8 mouse cellular contexts compared by ENCODE assay signal in genomic region chr3:107379422-107379821, GRCm38 (mm10). TPM values are rescaled to one million over a fixed set of nuclear protein-coding genes. Genes with fewer than 3 reads are reported as not detected.
DNase-seq lines count a peak whose midpoint lies in the region; ATAC-seq lines count a peak whose summit lies in the region.

No protein-coding gene starts in this region.

- H3K4me3 ChIP-seq in heart, embryonic 11.5 days (ENCODE audit: low read depth, low read length): no peak overlapping the region

- no peaks in the 10 kb centered on the region for H3K9me3 ChIP-seq in heart, embryonic 11.5 days (replicated peaks; ENCODE audit: control insufficient read depth, low read length)

- no peak overlapping the region for H3K9ac ChIP-seq in heart, embryonic 11.5 days (ENCODE audit: low read depth, low read length)

- H3K4me1 ChIP-seq in heart, embryonic 11.5 days (ENCODE audit: control insufficient read depth, insufficient read depth, low read length): peaks cover 2% of the 10 kb centered on the region; the same call in 1 of the 2 replicates

- no peak overlapping the region for H3K27ac ChIP-seq in heart, embryonic 11.5 days (ENCODE audit: low read depth, low read length)

- no peaks in the 10 kb centered on the region for H3K27me3 ChIP-seq in heart, embryonic 11.5 days (ENCODE audit: control insufficient read depth, insufficient read depth, low read length)

- no peaks in the 10 kb centered on the region for H3K36me3 ChIP-seq in heart, embryonic 11.5 days (ENCODE audit: control insufficient read depth, insufficient read depth, low read length)

- H3K4me2 ChIP-seq in heart, embryonic 11.5 days: no peak overlapping the region

- ATAC-seq in heart, embryonic 11.5 days (replicated peaks; ENCODE audit: insufficient number of reproducible peaks, low FRiP score, low TSS enrichment): no peak
- peak; percentile 46 for ATAC-seq in activated CD4-positive, CD25-positive, alpha-beta regulatory T cell, adult 4 months
- ATAC-seq in granulocyte monocyte progenitor cell, adult 5-6 weeks (replicated peaks; ENCODE audit: poor library complexity, severe bottlenecking): peak; percentile 75
- peak; percentile 93 for ATAC-seq in megakaryocyte progenitor cell, adult 5-6 weeks (replicated peaks; ENCODE audit: poor library complexity)

- DNase-seq in heart, adult 11 months: peak; percentile 93
- peak; percentile 52 to 60 for DNase-seq in cerebellum, postnatal 36 days
- peak; percentile 19 to 70 for DNase-seq in layer of hippocampus, adult 18-20 months (ENCODE audit: low spot score in 2 of 2)
- DNase-seq in spleen, adult 18-20 months: peak; percentile 7 to 54

- 4% methylated on average over 4 of the region's 4 CpGs for WGBS in heart, embryonic 11.5 days (ENCODE audit: insufficient replicate concordance)

RNA-seq across cellular contexts. Expression of gene Rbm15, which starts 45.9 kb away (rescaled TPM):
- 13.6 and 14.1 TPM in 2 replicates for polyA plus RNA-seq in heart, embryonic 11.5 days (2014; fragmentation: Nextera tagmentation; extraction: Ambion mirVana)
- polyA plus RNA-seq in activated CD4-positive, CD25-positive, alpha-beta regulatory T cell, adult 4 months (2017; shearing (Covaris generic)): 10 to 100 TPM; 13.2 to 19.5 TPM
- total RNA-seq in granulocyte monocyte progenitor cell, adult 5-6 weeks (2014; fragmentation: Nextera tagmentation): 46.9 and 51.3 TPM in 2 replicates
- 28.4 and 32.1 TPM in 2 replicates for total RNA-seq in granulocyte monocyte progenitor cell, adult 5-6 weeks (2017)
- 10 to 100 TPM; 26.2 to 27.1 TPM for total RNA-seq in layer of hippocampus, adult 18-20 months (2021)
- 49.5 and 50.0 TPM in 2 replicates for total RNA-seq in megakaryocyte progenitor cell, adult 5-6 weeks (2015)
- total RNA-seq in megakaryocyte progenitor cell, adult 5-6 weeks (2017): 31.2 and 33.9 TPM in 2 replicates

Comparison
In these comparisons a context has a peak if more than half of its experiments do, and no peak if none do; other contexts are left out.
1. DNase-seq: peak in every context shown above with its lines; median percentile 93 in heart, adult 11 months; 56 in cerebellum, postnatal 36 days; 44 in layer of hippocampus, adult 18-20 months; 30 in spleen, adult 18-20 months.